Mouse (Mus musculus) spleen, adult 2 months (tissue): ENCODE data around the gene Gpr39.

ENCODE experiments used
- CTCF ChIP-seq: fragments of 200-500 bp; IDR thresholded peaks from 2 replicates; pipeline ENCODE4 v1.5.1; 2011; ENCODE audit warnings: mild to moderate bottlenecking, inconsistent platforms; ENCODE audit not compliant: insufficient read depth, insufficient read length, insufficient replicate concordance; ENCODE audit errors: extremely low read depth
- POLR2A ChIP-seq: fragments of 200-500 bp; IDR thresholded peaks from 2 replicates; pipeline ENCODE4 v1.6.1; 2011; ENCODE audit warnings: low read depth, low read length, inconsistent platforms

DNA sequence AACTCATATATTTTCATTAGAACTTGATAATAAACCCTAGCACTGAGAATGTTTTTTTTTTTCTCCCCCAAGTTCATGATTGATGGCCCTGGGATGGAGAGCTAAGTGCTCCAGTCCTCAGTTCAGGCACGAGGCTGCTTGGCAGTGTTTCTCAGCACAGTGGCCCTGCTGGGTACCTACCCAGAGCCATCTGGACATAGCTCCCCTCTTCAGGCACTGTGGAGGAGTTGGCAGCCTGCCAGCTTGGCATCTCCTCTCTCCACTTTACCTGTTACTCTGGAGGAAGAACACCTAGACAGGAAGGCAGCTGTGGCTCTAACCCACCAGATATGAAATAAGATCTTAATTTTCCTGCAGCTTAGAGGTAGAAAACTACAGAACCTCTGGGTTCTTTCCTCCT, 33.2 kb upstream of the Gpr39 start:
- TF ChIP-seq CTCF (no peak), POLR2A (no peak)
